Mouse (Mus musculus) brain, embryonic 14.5 days (tissue): ENCODE measurements around the gene Cfap100.

Source experiments
- CTCF ChIP-seq: fragments of 200-500 bp; IDR thresholded peaks from 2 replicates; pipeline ENCODE4 v1.5.1; 2012; ENCODE audit warnings: inconsistent platforms, mild to moderate bottlenecking, moderate library complexity, borderline replicate concordance; ENCODE audit not compliant: insufficient read depth, insufficient read length; ENCODE audit errors: extremely low read depth
- POLR2A ChIP-seq: fragments of 200-500 bp; IDR thresholded peaks from 2 replicates; pipeline ENCODE4 v1.6.1; 2012; ENCODE audit warnings: mild to moderate bottlenecking, inconsistent platforms, borderline replicate concordance; ENCODE audit not compliant: poor library complexity, insufficient read depth, insufficient read length, severe bottlenecking; ENCODE audit errors: extremely low read depth

DNA sequence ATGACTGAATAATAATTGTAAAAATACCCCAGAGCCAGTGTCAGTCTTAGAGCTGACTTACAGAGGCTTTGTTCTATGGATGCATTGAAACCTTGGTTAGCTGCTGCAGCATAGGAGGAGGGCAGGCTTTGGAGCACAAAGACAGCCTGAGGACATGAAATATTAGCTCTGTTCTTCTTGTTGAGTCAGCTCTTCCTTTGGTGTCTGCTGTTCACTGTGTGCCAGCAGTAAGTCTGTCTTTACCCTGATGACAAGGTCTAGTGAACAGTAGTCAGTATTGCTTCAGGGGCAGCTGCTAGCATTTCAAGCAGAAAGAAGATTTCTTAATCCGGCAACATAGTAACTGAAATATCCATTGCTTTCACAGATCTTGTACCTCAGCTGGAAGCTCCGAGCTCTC lies 47.1 kb downstream of the Cfap100 start:
- TF ChIP-seq POLR2A = no peak
- no peak for TF ChIP-seq CTCF
